Mouse (Mus musculus): ENCODE measurements at regions not wholly inside any gene's neighbourhood (a gene's known extent, or its start where the extent isn't known, plus 50 kb on each side); places are given as distances from the start of the nearest gene placed in this dataset.

GRCm38 (mm10) chr4:72381116-72381515 lies 180.4 kb upstream of the Tle1 start:
- TF ChIP-seq POLR2A (IDR thresholded peaks at IDR 0.05; ENCODE audit: control insufficient read depth, low read depth, low read length) (no peak), CTCF (IDR thresholded peaks at IDR 0.05; ENCODE audit: control insufficient read depth, insufficient read depth, insufficient replicate concordance, low read depth, low read length) (no peak)

Measured in testis, adult 2 months (tissue).